ENCODE assay signal across 27 mouse cellular contexts in the genomic region with DNA sequence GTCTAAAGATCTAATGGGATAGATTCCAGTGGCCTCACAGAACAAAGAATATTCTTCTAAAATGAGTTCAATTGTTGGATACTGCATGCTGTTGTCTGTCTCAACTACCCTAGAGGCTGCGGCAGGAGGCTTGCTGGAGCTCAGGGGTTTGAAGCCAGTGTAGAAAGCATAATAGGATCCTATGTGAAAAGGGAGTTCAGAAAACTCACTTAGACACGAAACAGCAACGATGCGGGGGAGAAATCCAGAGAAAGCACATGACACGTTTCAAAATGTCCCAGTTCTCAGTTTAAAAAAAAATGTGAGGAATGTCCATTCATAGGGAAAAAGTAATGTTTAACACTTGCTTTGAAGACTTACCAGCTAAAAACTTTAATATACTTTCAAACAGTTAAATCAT. TPM values are rescaled to one million over a fixed set of nuclear protein-coding genes. Genes with fewer than 3 reads are reported as not detected.
"Had no signal": no experiment of that assay in that cellular context is flagged by ENCODE, and none has a peak within 500 bp of the region (broad histone marks: within the 10 kb centered on the region; RNA-seq: fewer than 3 reads in every experiment).

No protein-coding gene starts in this region.

- ATAC-seq: hindbrain, postnatal 0 days; intestine, embryonic 16.5 days; liver, embryonic 12.5 days had no signal

- DNase-seq: gastrocnemius, adult 2 months; gastrocnemius, postnatal 10 days; gastrocnemius, postnatal 25 days; heart, adult 18-20 months; heart, postnatal 10 days; heart, postnatal 4 days; kidney, adult 11 months; kidney, adult 2 months; kidney, adult 9 months; kidney, postnatal 10 days; kidney, postnatal 36 days; layer of hippocampus, adult 9-11 months; layer of hippocampus, postnatal 36 days; left cerebral cortex, postnatal 4 days had no signal

- H3K27ac ChIP-seq: gastrocnemius, adult 2 months; heart, embryonic 10.5 days; hindbrain, embryonic 13.5 days; hindbrain, embryonic 15.5 days; hindbrain, postnatal 0 days; kidney, embryonic 15.5 days; limb, embryonic 13.5 days; limb, embryonic 15.5 days; liver, embryonic 12.5 days; liver, embryonic 14.5 days had no signal

- H3K4me3 ChIP-seq: gastrocnemius, adult 2 months; heart, embryonic 10.5 days; heart, embryonic 12.5 days; hindbrain, embryonic 13.5 days; hindbrain, embryonic 15.5 days; kidney, embryonic 15.5 days; limb, embryonic 13.5 days; limb, embryonic 15.5 days; liver, embryonic 12.5 days had no signal

RNA-seq across cellular contexts. Expression of a gene that starts 21.9 kb away (rescaled TPM):
- total RNA-seq: granulocyte monocyte progenitor cell, adult 5-6 weeks; liver, adult 2 months had no signal
